Mouse (Mus musculus) neural tube, embryonic 15.5 days (tissue): ENCODE results near the gene Ifi27l2b. TPM values are rescaled to one million over a fixed set of nuclear protein-coding genes. Genes with fewer than 3 reads are reported as not detected.

Experiments
- ATAC-seq: fragments of 200-750 bp; cut with Nextera tagmentation; 2 replicates; pipeline ENCODE4 v1.8.0; 2017; ENCODE audit warnings: mild to moderate bottlenecking, moderate TSS enrichment, moderate library complexity; ENCODE audit not compliant: low FRiP score
- H3K27ac ChIP-seq: fragments of 300-500 bp; sonication (generic); replicated peaks from 2 replicates; pipeline ENCODE4 v1.5.1; 2015; ENCODE audit warnings: mild to moderate bottlenecking, inconsistent platforms
- H3K27me3 ChIP-seq: fragments of 300-500 bp; sonication (generic); replicated peaks from 2 replicates; pipeline ENCODE4 v1.6.1; 2015; ENCODE audit warnings: inconsistent platforms
- H3K36me3 ChIP-seq: fragments of 300-500 bp; sonication (generic); 2 replicates; pipeline ENCODE4 v1.6.1; 2015; ENCODE audit warnings: inconsistent platforms
- H3K4me1 ChIP-seq: fragments of 300-500 bp; sonication (generic); 2 replicates; pipeline ENCODE4 v1.6.1; 2015; ENCODE audit warnings: inconsistent platforms
- H3K4me2 ChIP-seq: fragments of 300-500 bp; sonication (generic); 2 replicates; pipeline ENCODE4 v1.6.1; 2015; ENCODE audit warnings: inconsistent platforms, mild to moderate bottlenecking, moderate library complexity
- H3K4me3 ChIP-seq: fragments of 300-500 bp; sonication (generic); replicated peaks from 2 replicates; pipeline ENCODE4 v1.5.1; 2015; ENCODE audit warnings: mild to moderate bottlenecking, inconsistent platforms
- H3K9ac ChIP-seq: fragments of 300-500 bp; sonication (generic); replicated peaks from 2 replicates; pipeline ENCODE4 v1.6.1; 2015; ENCODE audit warnings: mild to moderate bottlenecking, inconsistent platforms
- H3K9me3 ChIP-seq: fragments of 300-500 bp; sonication (generic); replicated peaks from 2 replicates; pipeline ENCODE4 v1.6.1; 2016; ENCODE audit warnings: inconsistent platforms
- WGBS: fragments of 180-500 bp; shearing (Covaris S2); methylation state at CpG from one replicate; pipeline ENCODE4 v1.1.7; 2015; ENCODE audit warnings: mixed read lengths; 5-methylcytosine and 5-hydroxymethylcytosine counted together
- polyA plus RNA-seq: library from polyadenylated mRNA; unstranded; fragments of >200 nt; fragmentation: Nextera tagmentation; extraction: Ambion mirVana; gene quantifications from 2 replicates; pipeline ENCODE4 v1.2.1, GENCODE M21; 2015

Ifi27l2b gene
- polyA plus RNA-seq, 1 experiment from 2014 or later, result not detected

DNA sequence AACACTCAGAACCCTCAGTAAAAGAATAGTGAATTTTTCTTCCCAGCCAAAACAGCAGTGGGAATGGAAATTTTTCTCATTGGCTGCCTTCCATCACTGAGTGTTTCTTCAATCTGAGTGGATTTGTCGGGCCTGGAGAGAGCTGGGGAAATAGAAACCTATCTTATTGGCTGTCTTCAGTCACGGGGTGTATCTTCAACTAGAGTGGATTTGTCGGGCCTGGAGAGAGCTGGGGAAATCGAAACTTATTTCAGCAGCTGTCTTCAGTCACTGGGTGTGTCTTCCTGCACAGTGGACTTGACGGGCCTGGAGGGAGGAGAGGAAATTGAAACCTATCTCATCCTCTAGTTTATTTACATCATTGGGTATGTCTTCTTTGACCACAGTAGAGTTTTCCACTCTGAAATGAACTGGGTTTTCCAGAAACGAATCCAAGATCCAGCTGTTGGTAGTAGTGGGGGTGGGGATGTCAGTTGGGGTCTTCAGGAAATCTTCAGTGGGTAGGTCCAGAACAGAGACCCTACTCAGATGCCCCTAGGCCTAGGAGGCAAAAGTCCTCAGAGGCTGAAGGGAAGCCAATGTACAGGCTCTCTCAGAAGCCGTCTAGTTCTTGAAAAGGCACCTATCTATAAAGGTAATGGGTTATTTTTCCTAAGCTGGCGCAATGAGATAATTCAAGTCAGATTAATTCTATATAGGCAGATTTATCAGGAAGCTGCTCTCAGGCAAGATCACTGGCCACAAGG is 22.9 kb downstream of the Ifi27l2b start, which contains the start of gene Ifi27:
Ifi27 (plus strand) TSS at position 226 of the 746 bp plus-strand sequence.
- WGBS, result 82% methylated on average over 8 of the region's 8 CpGs

DNA sequence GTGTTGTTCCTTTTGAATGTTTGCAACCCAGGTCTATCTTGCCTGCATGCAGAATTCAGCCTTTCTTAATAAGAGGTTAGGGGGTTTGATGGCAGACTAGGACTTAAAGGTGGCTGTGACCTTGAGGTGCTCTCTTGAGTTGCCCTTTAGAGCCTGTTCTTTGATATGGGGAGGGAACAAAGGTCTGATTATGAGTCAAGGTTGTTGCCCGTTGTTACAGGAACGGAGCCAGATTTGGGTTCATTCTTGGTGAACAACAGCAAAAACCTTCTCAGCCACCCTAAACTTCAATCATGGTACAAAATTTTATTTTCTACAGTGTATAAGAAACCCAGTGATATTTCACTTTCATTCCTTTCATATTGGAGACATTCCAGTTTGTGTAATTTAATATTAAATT is 23.6 kb downstream of the Ifi27l2b start:
- Histone ChIP-seq H3K36me3 (no peaks in the 10 kb centered on the region), H3K4me3 (no peak overlapping the region), H3K9ac (no peak overlapping the region), H3K27ac (no peak overlapping the region), H3K4me2 (no peak overlapping the region), H3K9me3 (no peaks in the 10 kb centered on the region), H3K4me1 (no peaks in the 10 kb centered on the region), H3K27me3 (no peaks in the 10 kb centered on the region)
- ATAC-seq, result no peak
- WGBS, result 85% methylated on average over 2 of the region's 2 CpGs

More for the DNA sequence above, 22.9 kb downstream of the Ifi27l2b start, which contains the start of gene Ifi27:
- Histone ChIP-seq H3K36me3 (no peaks in the 10 kb centered on the region), H3K9me3 (no peaks in the 10 kb centered on the region), H3K4me1 (no peaks in the 10 kb centered on the region), H3K9ac (no peak within 1 kb of the TSS), H3K27ac (no peak within 1 kb of the TSS), H3K4me3 (no peak within 1 kb of the TSS), H3K4me2 (peak within 1 kb of the TSS; percentile 22), H3K27me3 (no peaks in the 10 kb centered on the region)
- ATAC-seq, result no peak

DNA sequence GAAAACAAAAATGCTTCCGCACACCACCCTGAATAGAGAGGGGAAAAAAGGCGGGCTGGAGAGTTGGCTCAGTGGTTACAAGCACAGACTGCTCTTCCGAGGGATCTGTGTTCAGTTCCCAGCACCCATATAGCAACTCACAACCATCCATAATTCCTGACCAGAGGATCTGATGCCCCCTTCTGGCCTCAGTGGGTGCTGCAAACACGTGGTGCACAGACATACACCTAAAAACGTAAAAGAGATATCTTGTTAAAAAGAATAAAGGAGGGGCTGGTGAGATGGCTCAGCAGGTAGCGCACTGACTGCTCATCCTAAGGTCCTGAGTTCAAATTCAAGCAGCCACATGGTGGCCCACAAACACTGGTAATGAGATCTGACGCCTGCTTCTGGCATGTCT is 30.3 kb downstream of the Ifi27l2b start:
- peaks cover 31% of the 10 kb centered on the region for H3K4me1 ChIP-seq
- no peak for ATAC-seq
- H3K4me2 ChIP-seq, result no peak overlapping the region
- no peak overlapping the region for H3K9ac ChIP-seq
- H3K27ac ChIP-seq, result no peak overlapping the region
- no peak overlapping the region for H3K4me3 ChIP-seq
- no peaks in the 10 kb centered on the region for H3K27me3 ChIP-seq
- WGBS, result 91% methylated on average over 7 of the region's 7 CpGs
- H3K36me3 ChIP-seq, result peaks cover 8% of the 10 kb centered on the region
- H3K9me3 ChIP-seq, result no peaks in the 10 kb centered on the region

DNA sequence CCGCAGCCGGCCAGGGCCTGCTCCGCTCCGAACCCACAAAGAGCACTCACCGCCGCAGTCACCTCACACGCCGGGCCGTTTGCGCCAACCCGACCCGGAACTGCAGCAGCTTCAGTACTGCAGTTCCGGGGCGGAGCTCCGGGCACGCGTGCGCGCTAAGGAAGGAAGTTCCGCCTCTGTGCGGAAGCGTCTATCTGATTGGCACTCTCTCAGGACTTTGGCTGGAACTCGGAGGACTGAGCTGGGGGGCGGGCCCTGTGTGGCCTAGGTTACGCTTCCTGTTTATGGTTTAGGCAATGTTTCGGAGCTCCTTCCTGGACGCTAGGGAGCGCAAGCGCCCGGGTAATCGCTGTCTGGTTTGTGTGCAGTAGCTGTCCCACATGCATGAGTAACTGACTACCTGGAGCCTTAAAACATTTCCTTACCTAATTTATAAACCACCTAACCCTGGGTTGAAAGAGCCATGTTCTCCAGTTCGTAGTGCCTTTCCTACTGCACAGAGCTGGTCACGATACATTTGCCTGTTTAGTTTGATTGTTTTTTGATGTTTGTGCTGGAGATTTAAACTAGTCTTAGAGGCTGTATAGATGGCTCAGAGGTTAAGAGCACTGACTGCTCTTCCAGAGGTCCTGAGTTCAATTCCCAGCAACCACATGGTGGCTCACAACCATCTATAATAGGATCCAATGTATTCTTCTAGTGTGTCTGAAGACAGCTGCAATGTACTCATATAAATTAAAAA is 31.1 kb downstream of the Ifi27l2b start, which contains the start of gene Ddx24:
Ddx24 (minus strand) TSS at position 102 of the 742 bp plus-strand sequence.
- H3K27me3 ChIP-seq, result no peaks in the 10 kb centered on the region
- H3K9ac ChIP-seq, result peak within 1 kb of the TSS; percentile 97
- H3K36me3 ChIP-seq, result peaks cover 8% of the 10 kb centered on the region
- peaks cover 39% of the 10 kb centered on the region for H3K4me1 ChIP-seq
- H3K4me3 ChIP-seq, result peak within 1 kb of the TSS; percentile 96
- peak within 1 kb of the TSS; percentile 86 for H3K4me2 ChIP-seq
- H3K27ac ChIP-seq, result peak within 1 kb of the TSS; percentile 84
- 1% methylated on average over 33 of the region's 33 CpGs for WGBS
- H3K9me3 ChIP-seq, result no peaks in the 10 kb centered on the region
- ATAC-seq, result peak; percentile 99

DNA sequence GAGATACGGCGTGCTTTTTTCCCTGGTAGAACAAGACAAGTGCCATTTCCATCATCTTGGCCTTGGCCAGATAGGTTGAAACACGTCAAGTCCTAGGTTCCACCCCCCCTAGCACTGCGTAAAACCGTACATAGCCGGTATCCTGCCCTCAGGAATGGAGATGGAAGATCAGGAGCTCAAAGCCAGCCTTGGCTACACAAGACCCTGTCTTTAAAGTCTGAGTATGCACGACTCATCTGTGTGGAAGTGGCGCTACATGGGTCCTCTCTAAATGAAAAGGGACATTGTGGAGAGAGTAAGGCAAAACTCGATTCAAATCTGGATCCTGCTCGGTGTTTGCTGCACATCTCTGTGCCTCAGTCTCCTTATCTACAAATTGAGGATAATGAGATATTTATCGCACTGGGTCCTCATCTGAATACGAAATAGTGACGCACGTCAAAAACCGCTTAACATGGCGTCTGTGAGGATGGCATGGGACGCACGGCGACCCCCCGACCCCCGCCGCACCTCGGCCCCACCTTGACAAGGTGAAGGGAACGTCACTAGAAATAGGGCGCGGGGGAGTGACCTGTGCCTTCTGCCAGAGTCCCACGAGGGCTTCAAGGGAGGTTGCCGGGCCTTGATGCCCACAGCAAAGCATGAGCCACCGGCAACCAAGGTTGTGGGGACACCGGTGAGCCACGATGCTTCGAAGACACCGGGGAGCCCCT is 31.9 kb downstream of the Ifi27l2b start:
- Histone ChIP-seq H3K27ac (peak overlapping the region; percentile 84), H3K4me2 (peak overlapping the region; percentile 86), H3K9ac (peak overlapping the region; percentile 97), H3K9me3 (no peaks in the 10 kb centered on the region), H3K27me3 (no peaks in the 10 kb centered on the region), H3K36me3 (peaks cover 8% of the 10 kb centered on the region), H3K4me3 (peak overlapping the region; percentile 96), H3K4me1 (peaks cover 42% of the 10 kb centered on the region)
- WGBS, result 9% methylated on average over 33 of the region's 33 CpGs
- ATAC-seq, result peak; percentile 53

DNA sequence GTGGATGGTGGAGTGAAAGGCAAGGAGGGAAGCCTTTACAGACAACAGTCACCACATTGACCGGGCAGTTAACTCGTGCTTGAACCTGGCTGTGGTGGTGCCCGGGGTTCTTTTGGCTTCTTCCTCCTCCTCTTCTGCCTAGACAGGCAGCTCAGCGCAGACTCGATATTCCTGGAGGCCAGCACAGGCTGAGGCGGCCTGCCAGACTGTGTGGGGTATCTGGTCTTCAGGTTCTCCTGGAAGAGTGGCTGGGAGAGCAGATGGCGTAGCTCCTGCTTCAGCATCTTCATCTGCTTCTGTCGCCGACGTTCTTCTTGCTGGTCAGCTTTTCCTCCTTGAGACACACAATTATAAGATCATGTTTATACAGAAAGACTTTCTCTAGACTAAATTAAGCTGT is 48.9 kb downstream of the Ifi27l2b start:
- Histone ChIP-seq H3K36me3 (peaks cover 96% of the 10 kb centered on the region), H3K27me3 (no peaks in the 10 kb centered on the region), H3K9ac (no peak overlapping the region), H3K4me3 (no peak overlapping the region), H3K4me1 (no peaks in the 10 kb centered on the region), H3K4me2 (no peak overlapping the region), H3K27ac (no peak overlapping the region), H3K9me3 (no peaks in the 10 kb centered on the region)
- ATAC-seq, result no peak
- WGBS, result 97% methylated on average over 10 of the region's 10 CpGs

DNA sequence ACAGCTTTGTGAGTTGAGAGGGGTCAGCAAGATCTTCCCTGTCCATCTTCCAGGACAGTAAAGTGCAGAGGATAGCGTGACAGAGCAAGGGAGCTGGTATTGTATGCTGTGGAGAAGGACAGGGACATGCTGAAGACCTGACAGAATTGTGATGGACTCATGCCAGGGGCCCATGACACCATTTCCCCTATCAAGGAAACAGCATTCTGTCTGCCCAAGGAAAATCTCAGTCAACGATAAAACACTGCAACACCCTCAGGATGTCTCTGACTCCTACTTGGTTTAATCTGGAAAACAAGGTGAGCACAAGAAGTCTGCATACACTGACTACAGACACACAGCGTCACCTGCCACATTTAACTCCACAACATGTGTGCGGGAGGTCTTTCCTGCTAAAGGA is 49.3 kb downstream of the Ifi27l2b start, which contains the start of gene 9330161L09Rik:
9330161L09Rik (minus strand) TSS at position 101 of the 400 bp plus-strand sequence.
- no peak for ATAC-seq

DNA sequence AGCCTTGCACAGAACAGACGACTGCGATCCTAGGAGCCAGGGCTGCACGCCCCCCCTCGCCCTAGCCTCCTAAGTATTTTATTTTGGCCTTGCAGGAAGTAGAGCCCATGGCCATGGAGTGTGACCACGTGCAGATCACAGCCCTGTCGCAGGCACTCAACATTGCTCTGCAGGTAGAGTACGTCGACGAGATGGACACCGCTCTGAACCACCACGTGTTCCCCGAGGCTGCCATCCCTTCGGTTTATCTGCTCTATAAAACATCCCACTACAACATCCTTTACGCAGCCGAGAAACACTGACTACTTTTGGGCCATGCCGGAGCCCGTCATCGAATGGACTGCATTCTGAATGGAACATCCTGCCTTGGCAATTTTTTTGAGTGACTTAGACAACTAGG is 52.9 kb downstream of the Ifi27l2b start:
- no peaks in the 10 kb centered on the region for H3K27me3 ChIP-seq
- WGBS, result 88% methylated on average over 18 of the region's 18 CpGs
- no peak overlapping the region for H3K4me2 ChIP-seq
- H3K36me3 ChIP-seq, result peaks cover 62% of the 10 kb centered on the region
- no peak overlapping the region for H3K9ac ChIP-seq
- peak; percentile 8; the same call in 1 of the 2 replicates for ATAC-seq
- H3K27ac ChIP-seq, result no peak overlapping the region
- no peak overlapping the region for H3K4me3 ChIP-seq
- H3K4me1 ChIP-seq, result no peaks in the 10 kb centered on the region
- no peaks in the 10 kb centered on the region for H3K9me3 ChIP-seq

More for the DNA sequence above, 49.3 kb downstream of the Ifi27l2b start, which contains the start of gene 9330161L09Rik:
- 97% methylated on average over 4 of the region's 4 CpGs for WGBS
- no peaks in the 10 kb centered on the region for H3K4me1 ChIP-seq
- H3K4me2 ChIP-seq, result no peak within 1 kb of the TSS
- no peak within 1 kb of the TSS for H3K27ac ChIP-seq
- no peaks in the 10 kb centered on the region for H3K9me3 ChIP-seq
- peaks cover 94% of the 10 kb centered on the region for H3K36me3 ChIP-seq
- H3K9ac ChIP-seq, result no peak within 1 kb of the TSS
- no peak within 1 kb of the TSS for H3K4me3 ChIP-seq
- H3K27me3 ChIP-seq, result no peaks in the 10 kb centered on the region

Other genes with a start within 250 kb of the Ifi27l2b start
- gene Prima1, start 215.1 kb downstream of the Ifi27l2b start, polyA plus RNA-seq, result 2.0 and 3.2 TPM in 2 replicates
- gene Fam181a, start 146.2 kb downstream of the Ifi27l2b start, polyA plus RNA-seq, result 4.9 and 6.9 TPM in 2 replicates
- gene Asb2, start 101.2 kb downstream of the Ifi27l2b start, polyA plus RNA-seq, result 2.1 and 3.3 TPM in 2 replicates
- gene Otub2, start 68.5 kb downstream of the Ifi27l2b start, polyA plus RNA-seq, result 20.3 and 23.1 TPM in 2 replicates
- gene 9330161L09Rik, start 49.4 kb downstream of the Ifi27l2b start, polyA plus RNA-seq, result 0.36 and 1.1 TPM in 2 replicates
- gene Ddx24, start 31.4 kb downstream of the Ifi27l2b start, polyA plus RNA-seq, result 176 and 181 TPM in 2 replicates
- gene Ifi27, start 23.0 kb downstream of the Ifi27l2b start, polyA plus RNA-seq, result 14.6 and 30.5 TPM in 2 replicates
- gene Ifi27l2a, start 13.5 kb downstream of the Ifi27l2b start, polyA plus RNA-seq, result 7.5 and 16.4 TPM in 2 replicates
- 2.8 and 3.2 TPM in 2 replicates for gene Ppp4r4, start 75.1 kb upstream of the Ifi27l2b start, polyA plus RNA-seq
- gene Serpina10, start 174.2 kb upstream of the Ifi27l2b start, polyA plus RNA-seq, result 0.04 and 0.24 TPM in 2 replicates
- 0.42 and 3.6 TPM in 2 replicates for gene Serpina6, start 200.0 kb upstream of the Ifi27l2b start, polyA plus RNA-seq
- 0.09 TPM in 1 of 2 replicates, not detected in the other for gene Serpina16, start 218.9 kb upstream of the Ifi27l2b start, polyA plus RNA-seq
- gene Serpina1f, start 238.3 kb upstream of the Ifi27l2b start, polyA plus RNA-seq, result not detected in 2 replicates